Mouse (Mus musculus) MEL-GATA-1-ER (cell line): ENCODE results near the gene Ifna15.
"Not testable (repeated sequence)": the region's sequence is repeated elsewhere in the genome, so short reads cannot be mapped to it uniquely, and the experiment has no call there.

Experiments used
- DNase-seq: peaks from one replicate; pipeline ENCODE4 v3.0.0-alpha.2; 2012; ENCODE audit warnings: low read depth; ENCODE audit errors: extremely low read depth

Gene Ifna15

GRCm38 (mm10) chr4:88558145-88558544, at the start of gene Ifna15:
Gene Ifna15 (minus strand): TSS chr4:88558245.
- not testable (repeated sequence) for DNase-seq

- DNase-seq = no peak
These were observed 45.2 kb upstream of the Ifna15 start, which contains the start of gene Ifna12 for GRCm38 (mm10) chr4:88603276-88603675. Gene Ifna12 (minus strand): TSS chr4:88603376.

- DNase-seq = no peak
These were observed 34.2 kb upstream of the Ifna15 start, which contains the start of gene Ifna9 for GRCm38 (mm10) chr4:88592285-88592684. Gene Ifna9 (minus strand): TSS chr4:88592385.

GRCm38 (mm10) chr4:88571698-88572097, 13.7 kb upstream of the Ifna15 start, which contains the start of gene Ifna14:
Gene Ifna14 (minus strand): TSS chr4:88571798.
- no peak for DNase-seq

GRCm38 (mm10) chr4:88561791-88562190, 3.7 kb upstream of the Ifna15 start:
- no peak for DNase-seq

DNA sequence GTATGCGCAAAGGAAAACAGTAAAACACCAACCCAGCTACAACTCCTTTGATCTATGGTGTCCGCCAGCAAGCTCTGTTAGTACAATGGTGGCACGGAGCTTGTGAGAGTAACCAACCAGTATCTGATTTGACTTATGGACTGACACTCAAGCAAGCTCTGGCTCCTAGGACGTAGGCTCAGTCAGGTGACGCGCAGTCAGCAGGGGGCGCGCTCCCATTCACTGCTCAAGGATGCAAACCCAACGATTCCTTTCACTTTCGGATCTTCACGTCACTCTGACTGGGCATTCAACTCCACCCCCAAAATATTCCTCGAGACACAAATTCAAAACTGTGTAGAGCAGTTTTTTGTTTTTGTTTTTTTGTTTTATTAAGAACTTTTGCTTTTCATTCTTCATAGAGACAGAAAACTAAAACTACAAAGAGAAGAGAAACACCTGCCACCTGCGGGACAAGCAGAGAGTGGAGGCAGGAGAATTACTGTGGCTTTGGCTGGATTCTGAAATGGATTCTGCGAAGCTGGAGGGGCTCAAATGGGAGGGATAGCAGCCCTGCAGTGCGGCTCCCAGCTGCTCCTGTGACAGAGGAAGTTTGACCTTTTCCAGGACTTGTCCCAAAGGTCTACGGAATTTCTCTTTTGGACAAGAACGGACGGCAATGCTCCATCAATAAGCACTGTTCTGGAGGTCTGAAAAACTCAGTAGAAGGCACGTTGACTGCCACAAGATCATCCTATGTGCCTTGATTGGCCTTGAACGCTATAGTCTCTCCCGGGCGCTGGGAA, 7.7 kb downstream of the Ifna15 start:
- DNase-seq = peak; percentile 87

DNA sequence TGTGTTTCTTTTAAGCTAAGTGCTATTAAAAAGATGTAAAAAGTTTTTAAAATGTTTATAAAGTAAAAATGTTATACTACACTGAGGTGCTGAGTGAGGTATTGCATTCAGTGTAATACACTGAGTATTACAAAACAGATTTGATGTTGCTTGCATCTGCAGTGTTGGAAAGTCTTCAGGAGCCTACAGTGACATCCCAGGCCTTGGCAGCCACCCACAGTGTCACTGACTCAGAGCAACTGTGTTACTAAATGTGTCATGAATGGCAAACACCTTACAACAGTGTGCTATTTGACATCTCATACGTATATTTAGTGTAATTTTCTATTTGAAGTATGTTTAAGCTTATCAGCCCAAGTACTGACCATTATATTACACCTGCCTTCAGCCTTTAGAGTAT, 10.1 kb downstream of the Ifna15 start:
- no peak for DNase-seq

- DNase-seq = peak; percentile 56
These were observed 14.3 kb downstream of the Ifna15 start for GRCm38 (mm10) chr4:88543649-88544234.

DNA sequence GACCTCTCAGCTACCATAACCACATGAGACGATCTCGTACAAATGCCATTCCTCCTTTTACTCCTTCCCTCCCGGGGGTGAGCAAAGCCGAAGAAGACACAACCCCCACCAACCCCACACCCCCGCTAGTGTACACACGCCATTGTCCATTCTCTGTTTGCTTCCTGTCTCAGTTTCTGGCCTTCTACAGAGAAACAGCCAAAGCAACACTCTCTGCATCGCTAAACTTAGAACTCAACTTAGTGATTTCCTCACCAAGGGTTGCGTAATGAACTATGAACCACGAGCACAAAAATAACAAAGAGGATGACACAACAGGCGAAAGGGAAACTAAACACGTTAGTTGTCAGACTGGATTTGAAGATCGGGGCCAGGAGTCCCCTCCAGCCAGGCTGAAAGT, 20.7 kb downstream of the Ifna15 start:
- DNase-seq = no peak

DNA sequence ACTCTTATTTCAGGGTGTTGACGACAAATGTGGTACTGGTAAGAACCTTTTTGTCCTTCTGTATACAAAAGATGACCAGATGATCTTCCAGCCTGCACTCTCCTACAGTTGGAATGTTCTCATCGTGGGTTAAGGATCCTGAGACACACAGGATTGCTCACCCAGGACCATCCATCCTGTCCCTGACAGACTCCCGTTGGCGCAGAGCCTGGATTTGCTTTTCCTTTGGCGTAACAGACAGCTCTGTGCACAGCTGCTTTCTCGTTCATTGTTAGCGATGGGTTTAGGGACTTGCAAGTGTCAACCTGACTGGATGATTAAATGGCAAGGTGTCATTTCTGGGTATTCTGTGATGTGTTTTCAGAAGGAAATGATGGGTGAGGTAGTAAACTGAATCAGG, 21.4 kb downstream of the Ifna15 start:
- no peak for DNase-seq

DNA sequence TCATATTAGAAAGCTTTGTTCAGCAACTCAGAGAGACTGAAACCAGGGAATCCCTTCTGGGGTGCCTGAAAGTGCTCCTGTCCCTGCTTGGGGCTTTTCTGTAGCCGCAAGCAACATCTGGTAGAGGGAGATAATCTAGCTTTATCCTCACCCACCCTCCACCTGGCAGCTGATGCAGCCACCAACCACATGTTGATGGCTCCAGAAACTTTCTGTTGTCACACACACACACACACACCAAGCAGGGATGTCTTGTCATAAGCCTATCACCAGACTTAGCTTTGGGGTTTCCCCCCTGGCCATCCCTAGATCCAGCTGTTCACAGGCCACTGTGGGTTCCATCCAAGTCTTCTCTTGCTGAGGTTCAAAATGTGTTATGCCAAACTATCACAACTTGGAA, 22.3 kb downstream of the Ifna15 start:
- no peak for DNase-seq

DNA sequence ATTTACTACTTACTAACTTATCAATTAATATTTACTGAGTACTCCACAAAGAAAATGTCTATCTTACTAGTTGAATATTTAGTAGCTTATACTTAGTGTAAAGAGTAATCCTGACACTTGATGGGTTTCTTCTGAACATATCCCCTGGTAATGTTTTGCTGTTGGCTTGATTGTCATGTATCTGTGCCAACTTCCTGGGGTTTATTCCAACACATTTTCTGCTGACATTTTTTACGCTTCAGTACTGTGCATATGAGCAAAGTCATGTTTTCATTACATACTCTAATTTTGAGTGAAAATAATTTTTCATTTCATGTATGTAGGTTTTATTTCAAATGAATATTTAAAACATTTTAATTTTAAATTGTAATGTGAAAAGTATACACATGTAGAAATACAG, 23.1 kb downstream of the Ifna15 start:
- DNase-seq = no peak

- DNase-seq = no peak
These were observed 24.5 kb downstream of the Ifna15 start for GRCm38 (mm10) chr4:88533499-88533898.

- DNase-seq = no peak
These were observed 27.2 kb downstream of the Ifna15 start for GRCm38 (mm10) chr4:88530892-88531291.

DNA sequence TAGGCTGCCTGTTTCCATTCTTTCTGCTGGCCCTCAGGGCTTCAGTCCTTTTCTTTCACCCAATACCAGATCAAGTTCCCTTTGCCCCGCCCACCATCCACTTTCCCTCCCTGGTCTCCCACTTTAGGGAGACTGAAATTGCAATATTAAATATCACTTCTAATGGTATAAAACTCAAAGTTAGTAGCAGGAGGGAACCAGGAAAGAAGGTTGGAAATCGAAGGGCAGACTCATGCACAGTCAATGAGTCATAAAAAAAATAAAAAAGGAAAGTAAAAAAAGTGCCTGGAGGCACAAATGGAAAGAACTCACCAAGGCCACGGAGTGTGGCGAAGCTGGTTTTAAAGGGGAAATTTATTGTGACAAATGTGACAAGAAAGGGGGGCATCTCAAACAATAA, 27.8 kb downstream of the Ifna15 start:
- DNase-seq = no peak

GRCm38 (mm10) chr4:88526379-88527049, 31.5 kb downstream of the Ifna15 start:
- no peak for DNase-seq

DNA sequence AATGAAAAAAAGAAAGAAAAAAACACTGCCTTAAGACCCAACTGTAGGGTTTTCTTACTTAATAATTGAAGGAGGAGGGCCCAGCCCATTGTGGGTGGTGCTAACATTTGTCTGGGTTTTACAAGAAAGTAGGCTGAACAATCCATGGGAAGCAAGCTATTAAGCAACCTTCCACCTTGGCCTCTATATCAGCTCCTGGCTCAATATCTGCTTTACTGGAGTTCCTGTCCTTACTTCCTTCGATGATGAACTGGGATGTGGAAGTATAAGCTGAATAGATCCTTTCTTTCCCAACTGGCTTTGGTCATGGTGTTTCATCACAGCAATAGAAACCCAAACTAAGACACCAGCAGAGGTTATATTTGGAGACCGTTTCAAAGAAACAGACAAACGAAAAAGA, 32.7 kb downstream of the Ifna15 start:
- no peak for DNase-seq

- DNase-seq = no peak
These were observed 34.8 kb downstream of the Ifna15 start for GRCm38 (mm10) chr4:88523241-88523640.

GRCm38 (mm10) chr4:88522674-88523073, 35.4 kb downstream of the Ifna15 start, which contains the start of gene Ifnb1:
Gene Ifnb1 (minus strand): TSS chr4:88522774.
- no peak for DNase-seq

GRCm38 (mm10) chr4:88517957-88518356, 40.1 kb downstream of the Ifna15 start:
- no peak for DNase-seq

GRCm38 (mm10) chr4:88515711-88516211, 42.3 kb downstream of the Ifna15 start:
- DNase-seq = peak; percentile 63

GRCm38 (mm10) chr4:88515250-88515649, 42.8 kb downstream of the Ifna15 start:
- no peak for DNase-seq
